Comparison of ENCODE assay signal across 10 mouse cellular contexts in the genomic region with DNA sequence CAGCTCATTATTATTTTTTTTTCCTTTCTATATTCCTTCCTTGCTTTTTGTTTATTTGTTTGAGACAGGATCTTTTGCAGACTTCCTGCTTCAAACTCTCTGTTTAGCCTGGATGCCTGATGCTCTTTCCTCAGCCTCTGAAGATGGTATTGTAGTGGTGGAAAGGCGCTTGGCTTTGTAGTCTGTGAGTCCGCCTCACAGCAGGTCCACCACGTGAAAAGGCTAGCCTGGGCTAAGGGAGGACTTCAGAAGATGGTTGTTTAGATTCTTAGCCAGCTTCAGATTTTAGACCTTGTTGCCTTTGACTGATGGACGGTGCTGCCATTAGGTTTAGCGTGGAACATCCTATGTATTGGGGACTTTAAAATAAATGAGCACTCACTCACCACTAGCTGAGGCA. TPM values are rescaled to one million over a fixed set of nuclear protein-coding genes. Genes with fewer than 3 reads are reported as not detected.
DNase-seq lines count a peak whose midpoint lies in the region; ATAC-seq and TF ChIP-seq lines count a peak whose summit lies in the region.
"Had no signal": no experiment of that assay in that cellular context is flagged by ENCODE, and none has a peak within 500 bp of the region (broad histone marks: within the 10 kb centered on the region; RNA-seq: fewer than 3 reads in every experiment).

No protein-coding gene starts in this region.

- H3K4me2 ChIP-seq in kidney, embryonic 14.5 days (replicated peaks; ENCODE audit: low read depth, low read length) = peak overlapping the region; percentile 75
- H3K4me2 ChIP-seq in embryonic facial prominence, embryonic 12.5 days (replicated peaks) = peak overlapping the region; percentile 72; the same call in 1 of the 2 replicates
- H3K4me2 ChIP-seq in liver, embryonic 14.5 days (ENCODE audit: low read depth) = peak overlapping the region; percentile 74; the same call in 1 of the 2 replicates

- no peak for TF ChIP-seq CTCF in liver, embryonic 14.5 days (IDR thresholded peaks at IDR 0.05; ENCODE audit: low read depth)

- H3K4me3 ChIP-seq in kidney, embryonic 14.5 days (ENCODE audit: low read length) = peak overlapping the region; percentile 5; the same call in 1 of the 2 replicates
- no peak overlapping the region for H3K4me3 ChIP-seq in embryonic facial prominence, embryonic 12.5 days
- H3K4me3 ChIP-seq in hindbrain, embryonic 10.5 days = peak overlapping the region; percentile 72; the same call in 1 of the 2 replicates
- no peak overlapping the region for H3K4me3 ChIP-seq in liver, embryonic 14.5 days (ENCODE audit: insufficient read depth in 1 of 2, low read depth in 2 of 2, low read length in 2 of 2)

- no peak for TF ChIP-seq EP300 in liver, embryonic 14.5 days (IDR thresholded peaks at IDR 0.05; ENCODE audit: low read depth)

- H3K9ac ChIP-seq in kidney, embryonic 14.5 days (ENCODE audit: low read depth, low read length) = peak overlapping the region; percentile 90; the same call in 1 of the 2 replicates
- no peak overlapping the region for H3K9ac ChIP-seq in embryonic facial prominence, embryonic 12.5 days
- H3K9ac ChIP-seq in liver, embryonic 14.5 days (replicated peaks) = no peak overlapping the region

- H3K27ac ChIP-seq in kidney, embryonic 14.5 days (ENCODE audit: low read depth, low read length) = no peak overlapping the region
- no peak overlapping the region for H3K27ac ChIP-seq in embryonic facial prominence, embryonic 12.5 days
- no peak overlapping the region for H3K27ac ChIP-seq in hindbrain, embryonic 10.5 days
- H3K27ac ChIP-seq in liver, embryonic 14.5 days = no peak overlapping the region

- 87% methylated on average over 5 of the region's 5 CpGs for WGBS in kidney, embryonic 14.5 days
- 84% methylated on average over 5 of the region's 5 CpGs for WGBS in embryonic facial prominence, embryonic 12.5 days
- 87% methylated on average over 5 of the region's 5 CpGs for WGBS in hindbrain, embryonic 10.5 days
- WGBS in liver, embryonic 14.5 days (ENCODE audit: insufficient replicate concordance) = 68% methylated on average over 5 of the region's 5 CpGs

- H3K9me3 ChIP-seq in kidney, embryonic 14.5 days (ENCODE audit: control insufficient read depth, low read length) = no peaks in the 10 kb centered on the region; the same call in 1 of the 2 replicates
- no peaks in the 10 kb centered on the region for H3K9me3 ChIP-seq in embryonic facial prominence, embryonic 12.5 days
- no peaks in the 10 kb centered on the region for H3K9me3 ChIP-seq in hindbrain, embryonic 10.5 days
- no peaks in the 10 kb centered on the region for H3K9me3 ChIP-seq in liver, embryonic 14.5 days (ENCODE audit: control insufficient read depth, low read length)

- H3K4me1 ChIP-seq in kidney, embryonic 14.5 days (ENCODE audit: control insufficient read depth, insufficient read depth, low read length) = 0 out of 2 replicates have a peak, but pooled peaks cover 12% of the 10 kb centered on the region
- H3K4me1 ChIP-seq in embryonic facial prominence, embryonic 12.5 days = peaks cover 6% of the 10 kb centered on the region; the same call in 1 of the 2 replicates
- peaks cover 12% of the 10 kb centered on the region for H3K4me1 ChIP-seq in hindbrain, embryonic 10.5 days (replicated peaks)
- H3K4me1 ChIP-seq in liver, embryonic 14.5 days (replicated peaks; ENCODE audit: control insufficient read depth in 2 of 2, insufficient read depth in 2 of 2, low read length in 1 of 2) = peaks cover 0 to 6% of the 10 kb centered on the region in 2 experiments; a peak in 1 of 4 replicates

- H3K27me3 ChIP-seq in kidney, embryonic 14.5 days (ENCODE audit: control insufficient read depth, insufficient read depth, low read length) = no peaks in the 10 kb centered on the region
- H3K27me3 ChIP-seq in embryonic facial prominence, embryonic 12.5 days = no peaks in the 10 kb centered on the region
- peaks cover 5% of the 10 kb centered on the region; the same call in 1 of the 2 replicates for H3K27me3 ChIP-seq in hindbrain, embryonic 10.5 days (ENCODE audit: insufficient read depth, poor library complexity, severe bottlenecking)
- no peaks in the 10 kb centered on the region; the same call in 1 of the 2 replicates for H3K27me3 ChIP-seq in liver, embryonic 14.5 days (ENCODE audit: control insufficient read depth, insufficient read depth, low read length)

- no peak for ATAC-seq in kidney, embryonic 14.5 days (ENCODE audit: low FRiP score, low TSS enrichment)
- ATAC-seq in embryonic facial prominence, embryonic 12.5 days (ENCODE audit: insufficient number of reproducible peaks, insufficient read depth, low FRiP score, low TSS enrichment) = no peak
- ATAC-seq in liver, embryonic 14.5 days (ENCODE audit: insufficient read depth) = no peak

- no peaks in the 10 kb centered on the region for H3K36me3 ChIP-seq in kidney, embryonic 14.5 days (ENCODE audit: control insufficient read depth, insufficient read depth, low read length)
- H3K36me3 ChIP-seq in embryonic facial prominence, embryonic 12.5 days = no peaks in the 10 kb centered on the region
- H3K36me3 ChIP-seq in hindbrain, embryonic 10.5 days = 0 out of 2 replicates have a peak, but pooled peaks cover 6% of the 10 kb centered on the region
- H3K36me3 ChIP-seq in liver, embryonic 14.5 days (replicated peaks; ENCODE audit: control insufficient read depth, insufficient read depth, low read depth) = no peaks in the 10 kb centered on the region

- no peak for DNase-seq in kidney, postnatal 25 days
- no peak for DNase-seq in hindbrain, embryonic 10.5 days (ENCODE audit: low spot score)
- DNase-seq in liver, embryonic 14.5 days (ENCODE audit: low read depth in 3 of 3, low spot score in 3 of 3) = no peak
- DNase-seq in layer of hippocampus, postnatal 14 days (ENCODE audit: low spot score in 2 of 2) = no peak
- no peak for DNase-seq in B cell, adult 2 months
- no peak for DNase-seq in cerebellum, adult 9-11 months
- DNase-seq: adrenal gland, postnatal 14 days had no signal

RNA-seq across cellular contexts. Expression of a gene that starts 2.0 kb away (rescaled TPM):
- 18.9 and 26.5 TPM in 2 replicates for polyA plus RNA-seq in kidney, embryonic 14.5 days (2014; fragmentation: Nextera tagmentation; extraction: Ambion mirVana)
- 24.5 and 25.7 TPM in 2 replicates for polyA plus RNA-seq in embryonic facial prominence, embryonic 12.5 days (2016; fragmentation: Nextera tagmentation; extraction: Ambion mirVana)
- 20.0 and 22.6 TPM in 2 replicates for polyA plus RNA-seq in hindbrain, embryonic 10.5 days (2016; fragmentation: Nextera tagmentation; extraction: Ambion mirVana)
- polyA plus RNA-seq in liver, embryonic 14.5 days (2012; rRNA removed) = 1.8 and 1.9 TPM in 2 replicates
- 2.9 and 3.1 TPM in 2 replicates for polyA plus RNA-seq in liver, embryonic 14.5 days (2014; fragmentation: Nextera tagmentation; extraction: Ambion mirVana)
- 1 to 10 TPM; 8.2 to 8.4 TPM for total RNA-seq in layer of hippocampus, postnatal 14 days (2021)

RNA-seq across cellular contexts. Expression of a gene that starts 40.4 kb away (rescaled TPM):
- 3.7 and 4.9 TPM in 2 replicates for polyA plus RNA-seq in kidney, embryonic 14.5 days (2014; fragmentation: Nextera tagmentation; extraction: Ambion mirVana)
- polyA plus RNA-seq in embryonic facial prominence, embryonic 12.5 days (2016; fragmentation: Nextera tagmentation; extraction: Ambion mirVana) = not detected in 2 replicates
- polyA plus RNA-seq in hindbrain, embryonic 10.5 days (2016; fragmentation: Nextera tagmentation; extraction: Ambion mirVana) = 0.04 TPM in 1 of 2 replicates, not detected in the other
- 0.02 and 0.03 TPM in 2 replicates for polyA plus RNA-seq in liver, embryonic 14.5 days (2012; rRNA removed)
- 0.03 and 0.05 TPM in 2 replicates for polyA plus RNA-seq in liver, embryonic 14.5 days (2014; fragmentation: Nextera tagmentation; extraction: Ambion mirVana)
- not detected for total RNA-seq in layer of hippocampus, postnatal 14 days (2021)
- total RNA-seq: adrenal gland, postnatal 14 days; layer of hippocampus, postnatal 10 days had no signal

Comparison
In these comparisons a context has a peak if more than half of its experiments do, and no peak if none do; other contexts are left out.
1. H3K4me3 ChIP-seq: peak in kidney, embryonic 14.5 days (single experiment) and hindbrain, embryonic 10.5 days (single experiment); none in embryonic facial prominence, embryonic 12.5 days (single experiment) and liver, embryonic 14.5 days (0 of 2).
2. Peak in every context shown above with its lines, with median percentiles within 50 percentile points of each other: H3K4me2 ChIP-seq.